Mouse (Mus musculus) induced T-regulatory cell, adult 2 months (primary cell): ENCODE results near the gene Ace.
"Not testable (repeated sequence)": the region's sequence is repeated elsewhere in the genome, so short reads cannot be mapped to it uniquely, and the experiment has no call there.

ENCODE experiments used
- DNase-seq: peaks from one replicate; pipeline ENCODE4 v3.0.0-alpha.2; 2012; ENCODE audit warnings: low read depth

Gene Ace

DNA sequence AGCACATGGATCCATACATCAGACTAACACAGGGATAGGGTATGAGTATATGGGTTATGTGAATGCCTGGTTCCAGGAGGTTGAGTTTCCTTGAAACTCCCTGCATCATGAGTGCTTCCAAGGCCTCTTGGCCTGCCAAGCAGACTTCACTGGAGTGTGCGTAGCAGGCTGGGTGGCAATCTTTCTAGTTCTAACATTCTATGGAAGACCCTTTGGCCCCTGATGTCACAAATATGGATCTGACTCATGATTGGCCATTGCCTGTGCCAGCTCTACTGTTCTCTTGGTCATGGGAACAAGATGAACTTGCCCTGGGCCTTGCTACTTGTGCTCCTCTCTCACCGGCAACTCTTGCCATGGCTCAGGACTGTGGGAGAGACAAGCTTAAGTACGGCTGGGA is 26.6 kb downstream of the Ace start, which contains the start of gene Ace3:
Ace3 (plus strand) TSS at position 301 of the 400 bp plus-strand sequence.
- DNase-seq = no peak

DNA sequence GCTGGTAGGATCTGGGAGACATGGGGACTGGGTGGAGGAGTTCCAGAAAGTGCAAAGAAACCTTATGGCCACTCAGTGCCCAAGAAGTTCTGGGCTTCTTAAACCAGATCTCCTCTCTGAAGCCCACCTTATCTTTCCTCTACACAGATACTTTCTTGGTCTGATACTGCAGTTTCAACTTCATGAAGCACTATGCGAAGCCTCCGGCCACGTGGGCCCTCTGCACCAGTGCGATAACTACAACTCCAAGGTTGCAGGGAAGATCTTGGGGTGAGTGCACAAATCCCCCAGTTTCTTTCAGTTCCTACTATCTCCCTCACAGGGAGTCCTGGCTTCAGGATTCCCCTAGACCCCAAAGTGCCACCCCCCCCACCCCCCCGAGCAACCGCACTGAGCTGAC is 32.3 kb downstream of the Ace start:
- DNase-seq = no peak

DNA sequence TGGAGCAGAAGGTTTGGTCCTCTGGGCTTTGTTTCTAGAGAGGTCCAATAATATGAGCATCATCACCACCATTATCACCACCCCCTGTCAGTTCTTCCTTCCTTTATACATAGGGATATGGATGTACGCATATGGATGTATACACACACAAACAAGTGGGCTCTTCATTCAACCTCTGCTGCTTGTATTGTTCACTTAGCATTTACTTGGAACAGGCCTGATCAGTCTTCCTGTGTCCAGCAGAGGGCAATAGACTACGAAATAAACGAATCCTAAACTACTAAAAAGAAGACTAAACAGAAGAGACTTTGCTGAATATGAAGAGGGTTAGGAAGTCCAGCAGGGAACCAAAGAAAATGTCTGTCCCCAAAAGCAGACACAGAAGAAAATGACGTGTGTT is 34.0 kb downstream of the Ace start:
- DNase-seq = peak; percentile 73

DNA sequence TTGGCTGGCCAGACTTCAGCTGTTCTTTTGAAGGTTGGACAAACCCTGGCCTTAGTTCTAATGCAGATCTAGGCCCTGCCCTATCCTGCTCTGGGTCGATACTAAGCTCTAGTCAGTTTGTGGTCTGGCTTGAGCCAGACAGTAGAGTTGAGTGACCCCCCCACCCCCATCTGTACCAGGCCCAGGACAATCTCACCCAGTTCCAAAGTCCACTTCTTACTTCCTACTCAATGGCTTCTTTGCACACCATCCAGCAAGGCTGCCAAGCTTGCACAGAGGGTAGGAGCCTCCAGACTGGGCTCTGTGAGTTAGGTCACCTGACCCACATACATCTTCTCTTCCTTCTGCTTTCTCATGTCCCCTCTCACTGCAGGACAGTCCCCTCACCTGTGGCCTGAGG is 36.8 kb downstream of the Ace start:
- DNase-seq = no peak

DNA sequence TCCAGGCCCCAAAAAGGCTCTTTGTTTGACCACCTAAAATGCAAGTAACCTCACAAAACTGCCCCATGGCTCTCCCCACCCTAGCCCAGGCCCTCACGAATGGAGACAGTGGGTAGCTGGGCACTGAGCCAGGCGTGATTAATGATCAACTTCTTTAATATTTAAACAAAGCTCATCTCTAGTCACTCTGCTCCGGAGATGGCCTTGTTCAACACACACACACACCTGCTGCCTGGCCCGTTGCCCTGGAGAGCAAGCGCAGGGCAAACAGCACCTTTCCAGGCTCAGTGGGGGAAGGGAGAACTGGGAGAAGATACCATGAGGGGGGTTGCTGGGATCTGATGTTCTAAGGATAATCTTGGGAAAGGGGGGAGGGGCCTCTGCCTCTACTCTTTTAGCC is 38.2 kb downstream of the Ace start:
- no peak for DNase-seq

DNA sequence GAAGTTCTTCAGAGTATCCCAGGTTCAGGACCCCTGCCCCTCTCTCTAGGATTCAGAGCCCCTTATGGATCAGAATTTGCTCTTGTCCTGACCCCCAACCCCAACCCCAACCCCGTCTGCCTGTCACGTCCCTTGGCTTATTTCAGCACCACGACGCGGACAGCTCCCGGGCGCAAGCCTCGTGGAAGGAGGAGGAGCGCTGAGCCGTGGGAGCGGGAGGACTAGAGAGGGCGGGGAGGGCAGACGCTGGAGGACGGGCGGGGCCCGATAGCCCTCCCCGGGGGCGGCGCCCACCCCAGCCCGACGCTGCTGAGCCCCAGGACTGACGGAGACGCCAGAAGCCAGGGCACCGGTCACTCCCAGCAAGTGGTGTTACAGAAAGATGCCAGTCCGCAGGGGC is 40.1 kb downstream of the Ace start, which contains the start of gene Kcnh6:
Kcnh6 (plus strand) TSS at position 304 of the 400 bp plus-strand sequence.
- peak; percentile 80 for DNase-seq

DNA sequence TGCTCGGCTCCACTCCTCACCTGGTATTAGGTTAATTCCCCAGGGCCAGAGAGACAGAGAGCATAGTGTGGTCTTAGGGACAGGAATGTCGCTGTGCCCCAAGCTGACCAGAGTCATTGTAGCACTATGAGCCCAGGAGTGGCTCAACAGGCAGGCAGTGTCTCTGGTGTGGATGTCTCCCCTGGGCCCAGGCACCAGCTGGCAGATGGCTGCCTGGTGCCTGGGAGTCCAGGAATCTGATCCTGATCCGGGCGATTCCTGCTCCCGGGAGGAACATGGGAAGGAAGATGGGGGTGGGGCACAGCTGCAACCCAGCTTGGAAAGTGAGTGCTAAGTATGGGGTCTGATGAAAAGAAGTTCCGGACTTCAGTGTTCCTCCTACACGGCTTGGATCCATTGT is 45.0 kb downstream of the Ace start:
- no peak for DNase-seq

DNA sequence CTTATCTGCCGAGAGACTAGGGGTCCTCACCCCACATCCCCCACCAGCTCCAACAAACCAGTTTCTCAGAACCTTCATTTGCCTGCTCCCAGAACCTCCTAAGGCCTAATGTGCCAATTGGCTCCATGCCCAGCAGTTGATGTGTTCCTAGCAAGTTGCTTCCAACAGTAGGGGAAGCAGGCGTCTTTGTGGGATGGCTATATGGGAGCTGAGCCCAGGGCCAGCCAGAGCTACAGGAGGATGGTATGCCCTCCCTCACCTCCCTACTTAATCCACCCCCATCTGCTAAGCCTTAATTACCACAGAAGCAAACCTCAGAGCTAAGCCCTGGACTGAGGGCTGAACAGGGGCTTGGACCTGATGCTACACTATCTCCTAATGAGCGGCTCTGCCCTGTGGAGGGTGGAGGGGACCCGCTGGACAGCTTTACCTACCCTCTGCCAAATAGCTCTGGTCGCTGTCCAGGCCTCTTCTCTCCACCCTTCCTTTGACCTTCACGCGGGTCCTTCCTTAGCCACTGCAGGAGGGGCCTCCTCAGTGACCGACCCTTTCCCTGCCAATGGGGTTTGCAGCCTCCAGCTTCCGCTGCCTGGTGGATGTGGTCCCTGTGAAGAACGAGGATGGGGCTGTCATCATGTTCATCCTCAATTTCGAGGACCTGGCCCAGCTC is 45.9 kb downstream of the Ace start:
- no peak for DNase-seq

DNA sequence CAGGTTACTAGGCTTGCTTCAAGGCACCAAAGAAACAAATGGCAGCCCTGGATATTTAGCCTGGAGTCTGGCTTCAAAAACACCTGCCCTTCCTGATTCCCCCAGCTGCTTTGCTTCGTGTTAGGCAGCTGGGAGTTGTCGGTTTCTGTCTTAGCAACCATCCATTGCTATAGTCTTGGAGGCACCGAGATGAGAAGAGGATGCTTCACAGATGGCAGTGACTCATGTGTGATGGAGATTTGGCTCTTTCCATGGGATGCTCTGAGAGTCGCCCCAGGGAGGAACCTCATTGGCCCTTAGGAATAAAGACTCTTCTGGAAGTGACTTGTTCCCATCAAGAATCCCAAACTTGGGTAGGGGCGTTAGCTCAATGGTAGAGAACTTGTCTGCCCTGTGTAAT is 48.7 kb downstream of the Ace start:
- DNase-seq = no peak

DNA sequence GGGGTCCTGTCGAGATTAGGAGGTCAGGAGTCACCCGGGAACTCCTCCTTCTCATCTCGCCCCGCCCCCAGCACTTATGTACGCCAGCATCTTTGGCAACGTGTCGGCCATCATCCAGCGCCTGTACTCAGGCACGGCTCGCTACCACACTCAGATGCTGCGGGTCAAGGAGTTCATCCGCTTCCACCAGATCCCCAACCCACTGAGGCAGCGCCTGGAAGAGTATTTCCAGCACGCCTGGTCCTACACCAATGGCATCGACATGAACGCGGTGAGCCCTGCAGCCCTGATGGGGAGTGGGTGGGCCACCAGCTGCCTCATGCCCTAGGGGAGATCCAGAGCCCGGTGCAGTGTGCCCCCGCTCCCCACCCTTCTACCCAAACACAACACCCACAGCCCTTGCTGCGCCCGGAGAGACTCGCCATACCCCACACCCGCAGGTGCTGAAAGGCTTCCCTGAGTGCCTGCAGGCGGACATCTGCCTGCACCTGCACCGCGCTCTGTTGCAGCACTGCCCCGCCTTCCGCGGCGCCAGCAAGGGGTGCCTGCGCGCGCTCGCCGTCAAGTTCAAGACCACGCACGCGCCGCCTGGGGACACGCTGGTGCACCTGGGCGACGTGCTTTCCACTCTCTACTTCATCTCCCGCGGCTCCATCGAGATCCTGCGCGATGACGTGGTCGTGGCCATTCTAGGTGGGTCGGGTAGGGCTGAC is 52.5 kb downstream of the Ace start:
- DNase-seq = peak; percentile 52

DNA sequence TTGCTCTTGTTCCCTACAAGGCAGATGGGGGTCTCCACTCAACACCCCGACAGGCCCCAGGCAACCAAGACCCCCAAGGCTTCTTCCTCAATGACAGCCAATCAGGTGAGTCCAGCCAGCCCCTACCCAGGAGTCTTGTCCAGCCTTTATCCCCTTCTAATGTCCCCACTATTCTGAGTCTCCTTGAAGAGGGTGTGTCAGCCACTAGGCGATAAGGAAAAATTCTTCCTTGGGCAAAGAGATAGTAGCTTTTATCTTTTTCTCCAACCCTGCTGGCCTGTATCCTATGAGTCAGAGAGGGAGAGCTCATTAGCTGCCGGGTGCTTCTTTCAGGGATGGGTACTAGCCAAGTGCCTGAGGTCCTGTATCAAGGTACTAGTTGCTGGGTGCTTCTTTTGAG is 58.0 kb downstream of the Ace start:
- no peak for DNase-seq

DNA sequence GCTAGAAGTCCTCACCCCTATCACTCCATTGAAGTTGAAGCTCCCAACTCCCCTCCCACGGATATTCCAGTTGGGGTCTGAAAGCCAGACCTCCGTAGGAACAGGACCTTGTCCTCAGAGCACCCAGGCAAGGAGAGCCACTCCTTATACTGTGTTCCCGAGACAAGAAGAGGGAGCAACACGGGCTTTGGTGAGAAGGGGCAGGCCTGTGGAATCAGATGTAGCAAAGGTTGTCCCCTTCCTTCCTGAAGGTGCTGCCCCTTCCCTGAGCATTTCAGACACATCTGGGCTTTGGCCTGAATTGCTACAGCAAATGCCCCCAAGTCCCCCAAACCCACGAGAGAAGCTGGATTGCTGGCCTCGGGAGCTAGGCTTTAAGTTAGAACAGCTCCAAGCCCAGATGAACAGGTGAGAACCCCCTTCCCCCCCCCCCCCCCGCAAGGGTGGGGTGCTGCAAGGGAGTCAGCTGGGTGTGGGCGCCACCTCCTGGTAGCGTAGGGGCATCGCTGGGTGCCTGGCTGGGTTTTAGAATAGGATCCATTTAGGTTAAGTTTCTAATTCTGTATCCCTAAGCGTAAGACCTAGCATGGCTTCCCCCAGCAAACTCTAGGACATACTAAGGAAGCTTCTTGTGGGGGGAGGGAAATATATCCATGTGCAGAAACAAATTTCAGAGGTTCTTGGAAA is 58.9 kb downstream of the Ace start:
- peak; percentile 84 for DNase-seq

DNA sequence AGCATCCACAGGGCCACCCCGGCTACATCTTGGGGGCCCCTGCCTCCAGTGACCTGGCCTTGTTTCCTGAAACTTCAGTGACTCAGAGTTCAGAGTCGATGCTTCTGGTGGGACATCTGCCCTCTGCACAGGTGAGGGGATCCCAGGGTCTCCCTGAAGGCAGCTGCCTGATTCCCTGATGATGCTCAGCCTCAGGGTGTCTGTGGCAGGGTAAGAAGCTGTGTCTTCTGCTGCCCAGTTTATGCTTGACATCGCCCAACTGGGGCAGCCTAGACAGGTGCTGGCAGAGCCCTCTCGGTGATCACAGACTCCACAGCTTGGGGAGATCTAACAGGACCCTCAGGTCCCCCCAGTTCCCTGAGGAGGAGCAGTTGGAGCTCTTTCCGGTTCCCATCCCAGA is 59.9 kb downstream of the Ace start:
- DNase-seq = peak; percentile 61

DNA sequence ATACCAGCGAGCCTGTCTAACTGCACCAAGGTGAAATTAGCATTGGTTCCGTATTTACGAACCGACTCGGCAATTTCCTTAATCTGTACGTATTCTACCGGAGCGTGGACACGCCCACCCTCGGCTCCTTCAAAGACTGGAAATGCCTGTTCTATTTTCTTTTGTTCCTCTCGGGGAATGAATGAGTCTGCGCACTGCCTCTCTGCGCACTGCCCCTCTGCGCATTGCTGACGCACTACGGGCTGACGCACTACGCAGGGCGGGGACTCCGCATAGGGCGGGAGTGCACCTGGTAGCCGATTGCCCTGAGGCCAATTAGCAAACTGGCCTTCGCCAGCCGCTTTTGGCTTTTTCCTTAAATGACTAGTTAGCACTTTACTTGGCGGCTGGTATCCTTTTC is 64.3 kb downstream of the Ace start:
- not testable (repeated sequence) for DNase-seq

DNA sequence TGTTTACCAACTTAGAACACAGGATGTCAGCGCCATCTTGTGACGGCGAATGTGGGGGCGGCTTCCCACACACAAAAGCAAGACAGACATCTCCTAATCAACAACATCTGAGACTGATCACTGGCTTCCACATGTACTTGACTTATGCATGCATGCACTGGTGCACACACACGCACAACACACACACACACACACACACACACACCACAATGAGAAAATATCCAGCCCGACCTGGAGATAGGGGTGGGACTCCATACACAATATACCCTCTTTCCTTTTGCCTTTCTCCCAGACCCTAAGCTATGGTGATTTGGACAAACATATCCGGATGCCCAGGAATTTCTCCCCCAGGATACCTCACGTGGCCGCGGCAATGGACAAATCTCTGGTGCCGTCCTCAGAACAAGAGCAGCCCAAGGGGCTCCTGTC is 65.8 kb downstream of the Ace start:
- DNase-seq = peak; percentile 88

DNA sequence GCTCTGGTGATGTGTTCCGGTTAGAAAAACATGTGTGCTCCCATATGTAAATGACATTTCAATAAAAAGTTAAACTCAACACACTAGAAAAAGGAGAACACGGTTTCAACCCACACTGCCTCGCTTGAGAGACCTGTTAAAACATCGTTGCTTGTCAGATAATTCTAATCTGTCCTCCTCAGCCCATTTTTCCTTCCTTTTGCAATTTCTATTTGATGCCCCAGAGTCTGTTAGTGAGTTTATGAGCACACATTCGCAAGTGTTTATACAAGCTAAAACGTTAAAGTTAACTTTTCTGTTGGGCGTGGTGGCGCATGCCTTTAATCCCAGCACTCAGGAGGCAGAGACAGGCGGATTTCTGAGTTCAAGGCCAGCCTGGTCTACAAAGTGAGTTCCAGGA is 67.2 kb downstream of the Ace start:
- DNase-seq = no peak

DNA sequence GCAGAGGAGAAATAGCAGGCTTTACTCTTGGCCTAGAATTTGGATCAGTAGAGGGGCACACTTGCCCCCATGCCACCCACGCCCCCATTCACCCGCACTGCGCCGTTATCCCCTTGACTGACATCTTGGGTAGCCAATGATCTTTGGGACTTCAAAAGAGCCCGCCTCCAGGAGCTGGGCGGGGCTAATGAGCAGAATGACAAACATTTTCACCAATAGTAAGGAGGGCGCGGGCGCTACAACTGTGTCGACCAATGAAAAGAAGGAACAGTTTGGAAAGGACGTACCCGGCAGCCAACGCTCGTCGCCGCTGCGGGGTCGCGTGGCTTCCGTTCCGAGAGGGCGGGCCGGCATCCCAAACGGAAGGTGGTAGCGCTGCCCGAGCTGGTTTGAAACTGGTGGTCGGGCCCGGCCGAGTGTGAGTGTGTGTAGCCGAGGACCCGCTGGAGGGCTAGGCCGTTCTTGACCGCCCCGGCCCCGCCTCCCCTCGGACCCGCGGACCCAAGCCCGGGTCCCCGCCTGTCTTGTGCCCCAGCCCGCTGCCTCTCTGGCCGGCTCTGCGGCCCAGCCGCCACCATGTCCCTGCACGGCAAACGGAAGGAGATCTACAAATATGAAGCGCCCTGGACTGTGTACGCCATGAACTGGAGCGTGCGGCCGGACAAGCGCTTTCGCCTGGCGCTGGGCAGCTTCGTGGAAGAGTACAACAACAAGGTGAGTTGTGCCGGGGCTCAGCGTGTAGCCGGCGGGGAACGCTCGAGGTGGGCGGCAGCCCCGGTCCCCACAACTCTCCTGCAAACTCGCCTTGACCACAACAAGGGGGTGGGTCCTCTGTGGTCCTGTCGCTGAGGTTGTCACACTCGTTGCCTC is 69.0 kb downstream of the Ace start, which contains the start of gene Dcaf7:
Dcaf7 (plus strand) TSS at position 325 of the 870 bp plus-strand sequence.
- peak; percentile 100 for DNase-seq

DNA sequence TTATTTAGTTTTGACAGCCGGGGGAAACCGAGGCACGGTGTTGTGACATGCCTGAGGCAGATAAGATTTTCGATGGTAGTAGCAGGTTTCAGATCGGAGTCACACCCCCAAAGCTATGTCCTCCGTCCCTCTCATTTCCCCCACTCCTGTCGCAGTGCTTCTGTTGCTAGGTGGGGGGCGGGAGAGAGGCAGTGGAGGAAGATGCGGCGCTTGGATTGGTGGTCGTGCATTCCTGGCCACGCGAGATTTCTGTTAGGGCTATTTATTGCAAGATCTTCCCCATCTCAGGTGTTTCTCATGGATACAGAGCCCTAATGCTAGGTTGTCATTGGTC is 69.6 kb downstream of the Ace start:
- peak; percentile 54 for DNase-seq
